Mouse (Mus musculus) 3134 (cell line): ENCODE data around the gene Myh6.
"Not testable (repeated sequence)": the region's sequence is repeated elsewhere in the genome, so short reads cannot be mapped to it uniquely, and the experiment has no call there.

Source experiments
- DNase-seq: peaks from one replicate; pipeline ENCODE4 v3.0.0-alpha.2; 2011; ENCODE audit warnings: low spot score; ENCODE audit not compliant: insufficient read length; ENCODE audit errors: extremely low read depth

Gene Myh6

DNA sequence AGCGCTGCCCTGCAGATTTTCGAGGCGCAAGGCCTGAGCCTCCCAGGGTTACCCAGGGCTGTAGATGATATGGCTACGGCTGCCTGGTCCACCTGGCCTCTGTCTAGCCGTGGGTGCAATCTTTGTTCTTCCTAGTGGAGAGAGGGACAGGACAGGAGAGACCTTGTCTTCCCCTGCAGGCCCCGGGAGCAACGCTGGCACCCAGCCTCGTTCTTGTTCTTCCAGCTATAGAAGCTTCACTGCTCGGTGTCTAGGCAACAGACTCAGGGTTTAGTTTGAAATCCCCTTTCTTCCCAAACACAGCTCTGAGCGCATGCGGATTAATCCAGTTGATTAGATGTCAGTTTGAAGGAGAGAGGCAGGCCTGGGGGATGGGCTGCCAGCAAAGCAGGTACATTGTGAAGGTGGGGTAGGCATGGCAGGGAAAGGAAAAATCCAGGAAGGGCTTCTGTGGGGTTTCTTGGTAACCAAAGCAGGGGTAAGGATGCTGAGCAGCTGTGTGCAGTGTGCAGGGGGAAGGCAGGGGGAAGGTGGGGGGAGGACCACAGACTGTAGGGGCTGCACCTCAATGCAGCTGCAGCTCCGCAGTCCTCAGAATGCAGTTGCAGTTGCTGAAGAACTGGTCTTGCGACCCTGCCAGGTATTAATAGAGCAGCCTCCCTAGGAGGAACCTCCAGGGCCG lies 28.9 kb upstream of the Myh6 start:
- no peak for DNase-seq

DNA sequence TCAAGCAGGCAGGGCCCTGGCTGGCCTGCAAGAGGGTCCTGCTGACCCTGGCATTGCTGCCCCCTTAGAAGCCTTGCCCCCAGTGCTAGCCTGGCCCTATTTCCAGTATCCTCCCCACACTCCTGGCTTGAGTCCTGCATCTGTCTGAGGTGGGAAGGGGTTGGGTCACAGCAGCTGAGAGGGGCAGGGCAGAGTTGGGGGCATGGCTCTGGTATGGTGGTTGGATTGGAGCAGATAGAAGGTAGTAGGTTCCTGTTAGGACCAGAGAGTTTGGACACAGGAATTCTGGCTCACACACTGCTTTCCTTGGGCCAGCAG lies 28.1 kb upstream of the Myh6 start:
- DNase-seq = no peak

GRCm38 (mm10) chr14:54994136-54994868 lies 27.6 kb upstream of the Myh6 start, which contains the start of gene Myh7:
Gene Myh7, minus strand, starts transcription at chr14:54994626.
- DNase-seq = no peak

DNA sequence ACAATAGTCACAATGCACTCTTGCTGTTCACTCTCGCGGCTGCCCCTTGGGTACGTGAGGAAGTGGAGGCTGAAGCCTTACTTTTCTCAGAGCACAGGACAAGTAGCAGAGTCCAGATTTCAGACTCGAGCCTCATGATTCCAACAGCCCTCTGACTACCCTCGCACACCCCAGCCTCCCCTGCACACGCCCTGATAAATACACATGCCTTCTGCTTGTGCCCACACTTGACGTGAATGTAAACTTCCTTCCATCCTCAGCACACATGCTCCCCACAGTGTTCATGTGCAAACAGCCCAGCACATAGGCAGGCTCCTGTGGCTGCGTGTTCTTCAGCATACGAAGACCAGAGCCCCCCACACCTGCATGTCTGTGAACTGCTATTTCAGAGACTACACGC lies 26.9 kb upstream of the Myh6 start:
- no peak for DNase-seq

- DNase-seq = no peak
These were observed 25.5 kb upstream of the Myh6 start for GRCm38 (mm10) chr14:54992196-54992595.

GRCm38 (mm10) chr14:54989886-54990441 lies 23.2 kb upstream of the Myh6 start:
- no peak for DNase-seq

DNA sequence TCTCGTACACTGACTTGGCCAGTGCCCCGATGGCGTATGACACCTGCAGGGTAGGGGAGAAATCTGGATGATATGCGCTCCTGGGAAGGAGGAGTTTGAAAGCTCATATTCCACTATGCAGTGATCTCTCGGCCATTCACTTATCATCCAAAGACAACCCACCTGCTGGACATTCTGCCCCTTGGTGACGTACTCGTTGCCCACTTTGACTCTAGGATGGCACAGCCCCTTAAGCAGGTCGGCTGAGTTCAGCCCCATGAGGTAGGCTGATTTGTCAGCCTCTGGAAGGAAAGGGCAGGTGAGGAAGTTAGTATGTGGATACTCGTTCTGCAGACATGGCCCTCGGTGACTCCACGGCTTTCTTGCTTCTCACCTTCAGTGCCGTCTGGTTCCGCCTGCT lies 22.2 kb upstream of the Myh6 start:
- DNase-seq = no peak

DNA sequence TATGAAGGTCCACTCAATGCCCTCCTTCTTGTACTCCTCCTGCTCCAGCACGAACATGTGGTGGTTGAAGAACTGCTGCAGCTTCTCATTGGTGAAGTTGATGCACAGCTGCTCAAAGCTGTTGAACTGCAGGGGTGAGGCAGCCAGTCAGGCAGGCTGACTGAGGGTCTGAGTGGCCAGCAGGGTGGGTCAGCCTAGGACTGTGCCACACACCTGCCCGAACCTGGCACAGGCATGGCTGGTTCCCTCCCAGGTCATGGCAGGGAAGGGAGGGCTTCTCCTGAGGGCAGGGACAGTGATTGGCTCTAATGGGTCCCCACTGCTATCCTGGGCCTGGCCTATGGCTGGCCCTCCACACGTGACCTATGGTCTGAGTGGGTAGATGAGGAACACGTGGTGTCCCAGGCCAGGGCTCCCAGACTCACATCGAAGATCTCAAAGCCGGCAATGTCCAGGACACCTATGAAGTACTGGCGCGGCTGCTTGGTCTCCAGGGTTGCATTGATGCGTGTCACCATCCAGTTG lies 21.7 kb upstream of the Myh6 start:
- DNase-seq = not testable (repeated sequence)

GRCm38 (mm10) chr14:54981934-54982333 lies 15.2 kb upstream of the Myh6 start:
- DNase-seq = no peak

- no peak for DNase-seq
These were observed 11.9 kb upstream of the Myh6 start for GRCm38 (mm10) chr14:54978664-54979063.

- no peak for DNase-seq
These were observed 9.9 kb upstream of the Myh6 start, which contains the start of gene Gm17428 for GRCm38 (mm10) chr14:54976633-54977032. Gene Gm17428, plus strand, starts transcription at chr14:54976933.

DNA sequence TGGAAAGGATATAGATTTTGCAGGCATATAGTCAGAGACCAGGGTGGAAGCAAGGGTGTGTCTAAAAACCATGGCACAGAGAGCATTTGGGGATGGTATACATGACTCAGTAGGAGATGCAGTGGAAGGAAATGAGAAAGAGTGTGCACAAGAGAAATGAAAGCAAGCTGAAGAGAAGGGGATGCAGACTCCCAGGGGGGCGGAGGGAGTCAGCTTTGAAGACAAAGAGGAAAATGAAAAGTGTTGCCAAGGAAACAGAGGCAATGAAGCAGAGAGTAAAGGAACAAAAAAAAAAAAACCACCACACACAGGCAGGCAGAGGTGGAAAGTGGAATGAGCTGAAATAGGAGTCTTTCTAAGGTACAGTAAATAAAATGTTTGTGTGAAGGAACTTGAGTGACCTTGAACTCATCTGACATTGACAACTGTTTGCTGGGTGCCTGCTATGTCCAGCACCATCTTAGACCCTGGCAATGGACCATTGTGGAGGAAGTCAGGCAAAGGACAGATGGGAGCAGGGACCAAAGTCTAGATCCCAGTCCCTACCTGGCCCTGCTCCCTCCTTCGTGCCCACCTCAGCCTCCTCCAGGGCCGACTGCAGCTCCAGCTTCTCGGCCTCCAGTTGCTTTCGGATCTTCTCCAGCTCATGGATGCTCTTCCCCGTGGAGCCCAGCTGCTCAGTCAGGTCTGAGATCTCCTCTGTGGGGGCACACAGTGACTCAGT lies 7.5 kb upstream of the Myh6 start:
- DNase-seq = no peak

DNA sequence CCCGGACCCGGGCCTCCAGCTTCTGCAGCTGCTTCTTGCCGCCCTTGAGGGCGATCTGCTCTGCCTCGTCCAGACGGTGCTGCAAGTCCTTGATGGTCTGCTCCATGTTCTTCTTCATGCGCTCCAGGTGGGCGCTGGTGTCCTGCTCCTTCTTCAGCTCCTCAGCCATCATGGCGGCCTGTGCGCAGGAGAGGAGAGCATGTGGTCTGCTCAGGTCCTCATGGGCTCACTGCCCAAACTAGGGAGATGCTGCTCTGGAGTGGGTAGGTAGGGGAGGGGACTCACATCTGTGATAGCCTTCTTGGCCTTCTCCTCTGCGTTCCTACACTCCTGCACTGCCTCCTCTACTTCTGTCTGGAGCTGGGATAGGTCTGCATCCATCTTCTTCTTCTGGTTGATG lies 6.1 kb upstream of the Myh6 start:
- not testable (repeated sequence) for DNase-seq

DNA sequence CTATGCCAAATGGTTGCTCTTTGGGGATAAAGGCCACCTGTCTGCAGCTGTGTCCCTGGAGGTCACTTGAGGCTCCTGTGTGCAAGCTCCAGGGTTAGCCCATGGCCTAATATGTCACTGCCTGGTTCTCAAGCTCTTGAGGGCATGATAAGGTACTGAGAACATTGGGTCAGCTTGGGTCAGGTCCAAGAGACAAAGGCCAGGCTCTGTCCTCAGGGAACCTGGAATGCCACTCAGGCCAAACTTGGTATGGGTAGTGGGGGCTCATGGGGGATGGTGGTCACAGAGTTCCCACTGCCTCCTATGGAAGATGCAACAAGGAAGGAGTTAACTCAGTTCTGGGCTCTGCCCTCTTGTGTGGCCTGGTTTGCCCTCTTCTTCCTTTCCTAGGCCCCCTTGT lies 1.6 kb upstream of the Myh6 start:
- no peak for DNase-seq

DNA sequence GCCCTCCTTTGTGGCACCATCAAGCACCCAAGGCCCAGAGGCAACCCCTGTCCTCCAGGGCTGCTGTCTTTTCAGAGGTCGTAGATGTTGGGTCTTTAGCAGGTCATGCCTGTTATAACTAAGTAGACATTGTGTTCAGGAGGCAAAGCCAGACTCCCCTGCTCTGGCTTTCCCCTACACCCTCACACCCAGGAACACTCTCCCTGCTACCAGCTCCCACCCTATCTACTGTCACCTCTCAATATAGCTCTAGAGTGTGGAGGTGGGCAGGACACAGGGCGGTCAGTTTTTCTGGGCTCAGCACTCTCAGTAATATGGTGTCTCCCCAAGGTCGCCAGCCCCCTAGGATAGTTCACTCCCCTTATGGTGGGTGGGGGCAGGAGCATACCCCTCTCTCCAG lies 1.1 kb upstream of the Myh6 start:
- DNase-seq = no peak

GRCm38 (mm10) chr14:54965631-54966030 lies 1.1 kb downstream of the Myh6 start:
- no peak for DNase-seq

- no peak for DNase-seq
These were observed 1.7 kb downstream of the Myh6 start for GRCm38 (mm10) chr14:54965044-54965443.

DNA sequence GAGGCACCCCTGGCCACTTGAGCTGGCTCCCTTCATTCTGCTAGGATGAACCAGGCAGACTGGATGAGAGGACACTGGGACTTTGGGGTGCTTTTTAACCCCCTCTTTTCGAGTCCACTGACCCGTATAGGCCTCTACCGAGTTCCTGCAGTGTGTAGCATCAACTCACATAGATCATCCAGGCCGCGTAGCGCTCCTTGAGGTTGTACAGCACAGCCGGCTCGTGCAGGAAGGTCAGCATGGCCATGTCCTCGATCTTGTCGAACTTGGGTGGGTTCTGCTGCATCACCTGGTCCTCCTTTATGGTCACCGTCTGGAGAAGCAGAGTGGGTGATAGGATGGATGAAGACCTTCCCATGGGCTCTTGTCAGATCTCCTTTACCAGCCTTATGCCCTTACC lies 3.0 kb downstream of the Myh6 start:
- no peak for DNase-seq

- no peak for DNase-seq
These were observed 4.0 kb downstream of the Myh6 start for GRCm38 (mm10) chr14:54962714-54963113.

- DNase-seq = no peak
These were observed 5.2 kb downstream of the Myh6 start for GRCm38 (mm10) chr14:54961487-54961886.

- DNase-seq = no peak
These were observed 6.0 kb downstream of the Myh6 start for GRCm38 (mm10) chr14:54960769-54961168.
